Mouse (Mus musculus) 3T3-L1 (cell line): Measurements from ENCODE around the gene Olfr411.

Experiments used
- DNase-seq: peaks from one replicate; pipeline ENCODE4 v3.0.0-alpha.2; 2015; ENCODE audit warnings: low read depth, low spot score

Olfr411 gene

DNA sequence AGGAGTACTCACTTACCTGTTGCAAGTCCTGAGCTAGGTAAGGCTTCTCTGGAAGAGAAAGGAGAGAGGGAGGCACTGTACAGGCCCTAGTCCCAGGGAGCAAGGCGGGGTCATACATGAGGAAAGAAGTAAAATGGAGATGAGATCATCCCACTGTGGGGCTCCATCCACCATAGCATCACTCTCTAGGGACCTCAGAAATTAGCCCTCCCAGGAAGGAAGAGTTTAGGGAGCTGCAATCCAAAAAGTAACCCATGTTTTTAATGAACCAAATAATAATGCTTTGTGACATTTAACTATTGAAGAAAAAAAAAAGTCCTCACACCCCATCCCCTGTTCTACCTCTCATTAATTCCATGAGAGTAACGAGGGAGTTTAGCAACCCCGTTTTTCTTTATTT, at the start of gene Olfr411:
Gene Olfr411 (minus strand): TSS at position 101 of the 400 bp plus-strand sequence.
- no peak for DNase-seq

DNA sequence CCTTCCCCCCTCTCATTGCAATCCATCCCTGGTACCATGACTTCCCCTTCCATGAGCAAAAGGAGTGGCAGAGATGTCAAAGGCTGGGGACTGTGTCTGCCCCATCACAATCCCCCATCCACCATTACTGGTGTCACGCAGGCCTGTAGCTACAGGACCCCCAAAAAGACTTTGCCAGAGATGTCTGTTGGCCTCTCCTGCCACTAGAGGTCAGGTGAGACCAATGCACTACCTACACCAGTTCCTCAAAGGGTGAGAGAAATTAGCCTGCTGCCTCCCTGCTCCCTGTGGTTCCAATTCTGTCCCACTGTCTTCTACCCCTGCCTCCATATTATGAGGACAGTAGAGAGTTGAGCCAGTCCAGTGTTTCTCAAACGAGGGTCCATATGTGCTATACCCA, 49.7 kb upstream of the Olfr411 start:
- peak; percentile 44 for DNase-seq

DNA sequence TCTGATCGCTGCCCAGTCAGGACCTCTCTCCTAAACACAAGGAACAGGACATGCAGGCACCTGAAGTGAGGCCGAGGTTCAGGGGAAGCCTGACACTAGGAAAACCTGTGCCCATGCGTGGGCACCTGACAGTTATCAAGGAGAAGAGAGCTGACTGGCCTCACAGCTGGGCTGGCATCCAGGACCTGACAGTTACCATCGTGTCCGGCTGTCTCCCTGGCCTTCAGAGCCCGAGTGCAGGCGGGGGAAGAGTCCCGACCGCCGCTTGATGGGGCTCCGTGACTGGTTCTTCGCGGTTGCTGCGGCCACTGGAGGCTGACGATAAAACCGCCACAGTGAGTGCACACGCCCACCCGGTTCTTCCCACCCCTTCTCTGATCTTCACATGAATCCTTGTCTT, 43.1 kb upstream of the Olfr411 start:
- DNase-seq: no peak

DNA sequence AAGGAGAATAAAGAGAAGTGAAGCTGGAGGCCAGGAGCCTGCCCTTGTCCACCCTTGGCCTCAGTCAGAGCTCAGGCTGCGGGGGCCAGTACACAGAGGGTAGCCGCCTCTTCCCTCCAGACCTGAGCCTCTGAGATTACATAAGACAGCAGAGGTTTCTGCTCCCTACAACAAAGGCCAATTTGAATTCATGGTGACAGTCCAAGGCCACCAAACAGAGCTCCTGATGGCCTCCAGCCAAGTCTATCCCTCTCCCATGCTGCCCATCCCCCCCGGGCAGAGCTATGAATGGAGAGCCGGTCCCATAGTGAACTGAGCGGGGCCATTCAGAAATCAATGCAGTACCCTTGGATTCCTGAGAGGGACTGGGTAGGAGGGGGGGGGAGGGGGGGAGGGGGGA, 41.0 kb upstream of the Olfr411 start:
- DNase-seq: no peak

- no peak for DNase-seq
These were observed 40.5 kb upstream of the Olfr411 start for GRCm38 (mm10) chr11:74392903-74393302.

GRCm38 (mm10) chr11:74391899-74392298, 39.4 kb upstream of the Olfr411 start:
- no peak for DNase-seq

DNA sequence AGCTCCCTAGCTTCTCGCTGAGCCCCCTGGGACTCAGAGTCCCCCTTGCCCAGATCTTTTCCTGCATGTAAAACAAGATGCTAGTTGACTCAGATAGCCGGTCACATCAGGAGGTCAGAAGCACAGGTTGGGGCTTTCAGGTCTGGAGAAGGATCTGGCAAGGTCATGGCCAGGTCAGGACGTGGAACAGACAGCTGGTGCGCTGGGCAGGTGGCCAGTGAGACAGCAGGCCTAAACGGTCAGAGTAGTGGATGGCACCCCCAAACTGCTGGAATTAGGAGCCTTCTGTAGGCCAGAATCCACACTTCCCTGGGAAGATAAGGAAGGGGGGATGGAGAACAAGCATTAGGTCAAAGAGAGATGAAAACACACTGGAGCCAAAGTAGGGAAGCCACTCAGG, 34.8 kb upstream of the Olfr411 start:
- no peak for DNase-seq

GRCm38 (mm10) chr11:74385674-74386073, 33.2 kb upstream of the Olfr411 start:
- no peak for DNase-seq

DNA sequence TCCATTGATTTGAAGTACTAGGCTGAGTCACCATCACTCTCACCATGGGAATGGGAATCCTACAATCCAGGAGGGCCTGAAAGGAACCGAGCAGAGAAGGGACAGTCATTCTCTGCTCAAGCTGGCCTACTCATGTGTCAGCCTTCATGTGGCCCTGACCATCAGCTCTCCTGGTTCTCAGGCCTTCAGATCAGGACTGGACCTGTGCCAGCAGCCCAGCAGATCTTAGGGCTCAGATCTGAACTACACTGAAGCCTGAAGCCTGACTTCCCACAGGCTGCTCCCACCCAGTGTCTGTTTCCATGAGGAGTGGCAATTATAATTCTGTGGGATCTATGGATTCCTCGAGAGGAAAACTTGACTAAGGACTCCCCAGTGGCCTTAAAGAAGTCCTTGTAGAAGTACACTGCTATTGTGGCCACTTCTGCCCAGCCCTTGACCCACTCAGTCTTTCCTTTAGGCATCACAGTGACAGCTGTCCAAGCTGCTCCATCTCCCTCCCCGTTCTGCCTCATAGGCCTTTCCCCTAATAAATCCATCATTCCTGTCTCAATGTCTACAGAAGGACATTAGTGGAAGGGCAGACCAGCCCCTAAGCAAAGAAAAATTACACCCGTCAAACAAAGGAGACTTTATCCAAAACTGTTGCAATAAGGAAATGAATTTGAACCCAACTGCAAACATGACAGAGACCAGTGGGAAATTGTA, 26.9 kb upstream of the Olfr411 start:
- peak; percentile 6 for DNase-seq

GRCm38 (mm10) chr11:74376847-74377246, 24.4 kb upstream of the Olfr411 start:
- DNase-seq: peak; percentile 76

DNA sequence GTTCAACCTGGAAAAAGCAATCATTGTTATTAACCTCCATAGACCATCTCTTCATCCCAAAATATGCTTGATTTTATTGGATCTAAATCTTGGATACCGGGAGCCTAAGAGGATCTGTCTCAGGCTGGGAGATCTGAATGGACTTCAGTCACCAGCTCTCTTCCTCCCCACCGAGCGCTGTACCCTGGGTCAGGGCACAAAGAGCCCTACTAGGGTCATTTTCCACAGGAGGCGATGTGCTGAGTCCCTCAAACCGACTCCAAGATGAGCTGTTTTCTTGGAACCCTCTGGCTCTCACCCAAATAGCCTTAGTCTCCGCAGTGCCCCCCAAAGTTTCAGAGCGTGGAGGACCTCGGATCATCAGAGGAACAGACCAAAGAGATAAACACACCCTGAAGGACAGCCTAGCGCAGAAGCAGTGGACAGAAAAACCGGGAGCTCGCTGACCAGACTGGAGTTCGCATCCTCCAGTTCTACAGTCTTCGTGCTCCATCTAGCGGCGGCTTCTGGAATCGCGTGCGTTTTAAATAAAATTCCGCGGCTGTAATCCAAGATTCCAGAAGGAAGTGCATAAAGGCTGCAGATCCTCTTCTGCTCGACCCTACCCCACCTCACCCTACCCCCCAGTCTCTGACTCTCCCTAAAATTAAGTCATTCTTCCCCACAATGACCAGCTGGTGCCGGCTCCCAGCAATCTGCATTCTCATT, 19.1 kb upstream of the Olfr411 start:
- peak; percentile 91 for DNase-seq

DNA sequence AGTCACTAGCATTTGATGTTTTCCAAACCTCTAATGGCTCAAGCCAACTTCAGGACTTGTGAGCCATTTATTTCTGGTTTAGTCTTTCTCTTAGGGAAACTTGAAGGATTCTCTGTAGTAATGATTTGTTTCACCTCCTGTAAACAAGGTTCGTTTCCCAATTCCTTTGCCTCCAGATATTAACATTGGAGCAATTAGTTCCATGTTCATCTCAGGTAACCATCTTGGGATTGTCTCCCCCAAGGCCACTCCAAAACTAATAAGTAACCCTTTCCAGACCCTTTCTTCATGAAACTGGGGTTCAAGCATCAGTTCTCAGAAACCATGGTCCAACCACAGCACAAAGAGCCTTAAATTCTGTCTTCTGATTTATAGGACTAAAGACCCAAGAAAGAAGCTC, 9.3 kb upstream of the Olfr411 start, which contains the start of gene Olfr412:
Gene Olfr412 (plus strand): TSS at position 301 of the 400 bp plus-strand sequence.
- DNase-seq: no peak

DNA sequence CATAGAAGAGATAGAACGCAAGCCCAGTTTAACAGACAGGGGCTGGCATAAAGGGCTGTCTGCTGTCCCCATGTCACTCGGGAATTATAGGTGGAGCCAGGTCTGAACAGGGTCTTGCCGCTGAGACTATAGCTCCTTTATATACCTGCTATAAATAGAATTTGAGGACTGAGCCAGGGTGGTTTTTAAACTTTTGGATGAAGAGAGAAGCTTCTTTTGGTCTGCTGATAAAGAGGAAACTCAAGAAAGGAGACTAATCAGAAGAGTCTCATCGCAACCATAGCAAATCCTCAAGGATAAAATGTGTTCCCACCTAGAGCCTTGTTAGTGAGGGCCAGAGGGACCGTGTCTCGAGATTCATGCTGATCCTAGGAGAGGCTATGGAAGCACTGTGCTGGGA, 14.5 kb downstream of the Olfr411 start, which contains the start of gene Olfr410:
Gene Olfr410 (minus strand): TSS at position 101 of the 400 bp plus-strand sequence.
- DNase-seq: no peak

GRCm38 (mm10) chr11:74328781-74329180, 23.7 kb downstream of the Olfr411 start:
- DNase-seq: no peak

DNA sequence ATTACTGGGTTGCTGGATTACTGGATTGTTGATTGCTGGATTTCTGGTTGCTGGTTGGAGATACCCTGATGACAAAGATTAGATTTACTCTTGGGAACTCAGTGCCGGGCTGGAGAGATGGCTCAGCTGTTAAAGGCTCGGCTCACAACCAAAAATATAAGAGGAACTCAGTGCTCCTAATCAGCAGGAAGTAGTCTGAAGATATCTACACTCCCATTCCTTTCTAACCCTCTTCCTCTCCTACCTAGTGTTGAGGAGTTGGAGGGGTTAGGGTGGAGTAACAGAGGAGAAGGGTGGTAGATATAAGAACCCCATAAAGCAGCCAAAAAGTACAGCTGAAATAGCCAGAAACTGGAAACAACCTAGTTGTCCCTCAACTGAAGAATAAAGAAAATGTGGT, 26.4 kb downstream of the Olfr411 start:
- DNase-seq: no peak
